Mouse (Mus musculus): Measurements from ENCODE around the gene Boc.

Gene Boc

GRCm38 (mm10) chr16:44527218-44527905 lies 31.3 kb downstream of the Boc start:
- no peak for DNase-seq (ENCODE audit: low spot score in 2 of 2)

- no peak for DNase-seq (ENCODE audit: low spot score in 2 of 2)
Measured at GRCm38 (mm10) chr16:44526689-44527088, 32.0 kb downstream of the Boc start.

- no peak for DNase-seq (ENCODE audit: low spot score in 2 of 2)
Measured at GRCm38 (mm10) chr16:44526044-44526443, 32.7 kb downstream of the Boc start.

GRCm38 (mm10) chr16:44523595-44523994 lies 35.1 kb downstream of the Boc start:
- DNase-seq (ENCODE audit: low spot score in 2 of 2): no peak

GRCm38 (mm10) chr16:44516498-44516897 lies 42.2 kb downstream of the Boc start:
- DNase-seq (ENCODE audit: low spot score in 2 of 2): no peak

GRCm38 (mm10) chr16:44510521-44511213 lies 48.0 kb downstream of the Boc start:
- no peak for DNase-seq (ENCODE audit: low spot score in 2 of 2)

GRCm38 (mm10) chr16:44509458-44510344 lies 49.0 kb downstream of the Boc start:
- no peak for DNase-seq (ENCODE audit: low spot score in 2 of 2)

- DNase-seq (ENCODE audit: low spot score in 2 of 2): no peak
Measured at GRCm38 (mm10) chr16:44508772-44509171, 49.9 kb downstream of the Boc start.

GRCm38 (mm10) chr16:44508025-44508424 lies 50.7 kb downstream of the Boc start:
- DNase-seq (ENCODE audit: low spot score in 2 of 2): no peak

- DNase-seq (ENCODE audit: low spot score in 2 of 2): no peak
Measured at GRCm38 (mm10) chr16:44507027-44507929, 51.4 kb downstream of the Boc start.

GRCm38 (mm10) chr16:44505243-44505642 lies 53.5 kb downstream of the Boc start:
- DNase-seq (ENCODE audit: low spot score in 2 of 2): no peak

GRCm38 (mm10) chr16:44502895-44503575 lies 55.7 kb downstream of the Boc start:
- no peak for DNase-seq (ENCODE audit: low spot score in 2 of 2)

GRCm38 (mm10) chr16:44502325-44502724 lies 56.4 kb downstream of the Boc start:
- DNase-seq (ENCODE audit: low spot score in 2 of 2): no peak

GRCm38 (mm10) chr16:44501783-44502182 lies 56.9 kb downstream of the Boc start:
- DNase-seq (ENCODE audit: low spot score in 2 of 2): no peak

GRCm38 (mm10) chr16:44498447-44498846 lies 60.2 kb downstream of the Boc start:
- no peak for DNase-seq (ENCODE audit: low spot score in 2 of 2)

GRCm38 (mm10) chr16:44496971-44497464 lies 61.7 kb downstream of the Boc start:
- no peak for DNase-seq (ENCODE audit: low spot score in 2 of 2)

GRCm38 (mm10) chr16:44494441-44495108 lies 64.1 kb downstream of the Boc start:
- no peak for DNase-seq (ENCODE audit: low spot score in 2 of 2)

- DNase-seq (ENCODE audit: low spot score in 2 of 2): no peak
Measured at GRCm38 (mm10) chr16:44493868-44494267, 64.8 kb downstream of the Boc start.

GRCm38 (mm10) chr16:44492706-44493105 lies 66.0 kb downstream of the Boc start:
- no peak for DNase-seq (ENCODE audit: low spot score in 2 of 2)

- DNase-seq (ENCODE audit: low spot score in 2 of 2): no peak
Measured at GRCm38 (mm10) chr16:44492151-44492550, 66.5 kb downstream of the Boc start.
